Mouse (Mus musculus): ENCODE measurements around the gene B430305J03Rik. TPM values are rescaled to one million over a fixed set of nuclear protein-coding genes. Genes with fewer than 3 reads are reported as not detected.

Gene B430305J03Rik
- polyA plus RNA-seq, 1 experiment from 2014 or later = not detected

- Histone ChIP-seq H3K36me3 (ENCODE audit: control insufficient read depth, insufficient read depth) (no peaks in the 10 kb centered on the region), H3K9ac (replicated peaks; ENCODE audit: low read depth, low read length) (no peak overlapping the region), H3K4me2 (ENCODE audit: low read length) (no peak overlapping the region), H3K9me3 (ENCODE audit: control insufficient read depth, low read length) (no peaks in the 10 kb centered on the region), H3K27me3 (replicated peaks; ENCODE audit: control insufficient read depth, insufficient read depth, low read length) (no peaks in the 10 kb centered on the region), H3K4me1 (replicated peaks; ENCODE audit: control insufficient read depth, insufficient read depth, low read length) (no peaks in the 10 kb centered on the region), H3K27ac (ENCODE audit: low read length) (no peak overlapping the region), H3K4me3 (replicated peaks; ENCODE audit: low read length) (no peak overlapping the region)
- 74% methylated on average over 6 of the region's 6 CpGs for WGBS
- no peak for ATAC-seq
Measured at GRCm38 (mm10) chr3:61321632-61322031, 44.1 kb downstream of the B430305J03Rik start.

DNA sequence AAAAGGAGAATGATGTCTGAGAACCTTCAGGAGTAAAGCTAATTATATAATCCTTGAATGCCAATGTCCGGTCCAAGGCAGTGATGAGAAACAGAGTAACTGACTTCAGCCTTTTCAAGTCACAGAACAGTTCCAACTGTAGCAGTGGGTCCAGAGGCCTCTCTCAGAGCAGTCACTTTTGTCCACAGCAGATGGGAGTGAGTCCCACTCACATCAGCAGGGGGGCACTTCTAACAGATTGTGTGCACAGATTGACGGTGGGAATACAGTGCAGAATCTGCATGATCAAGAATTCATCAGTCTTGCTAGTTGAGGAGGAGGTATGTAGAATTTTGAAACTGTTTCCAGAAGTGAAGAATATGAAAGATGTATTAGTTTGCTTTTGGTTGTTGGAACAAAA, 45.7 kb downstream of the B430305J03Rik start:
- Histone ChIP-seq H3K27me3 (replicated peaks; ENCODE audit: control insufficient read depth, insufficient read depth, low read length) (no peaks in the 10 kb centered on the region), H3K9me3 (ENCODE audit: control insufficient read depth, low read length) (no peaks in the 10 kb centered on the region), H3K36me3 (ENCODE audit: control insufficient read depth, insufficient read depth) (no peaks in the 10 kb centered on the region), H3K4me1 (replicated peaks; ENCODE audit: control insufficient read depth, insufficient read depth, low read length) (no peaks in the 10 kb centered on the region), H3K27ac (ENCODE audit: low read length) (no peak overlapping the region), H3K9ac (replicated peaks; ENCODE audit: low read depth, low read length) (no peak overlapping the region), H3K4me3 (replicated peaks; ENCODE audit: low read length) (no peak overlapping the region), H3K4me2 (ENCODE audit: low read length) (no peak overlapping the region)
- 0 out of 2 replicates have a peak, but pooled peaks have one; percentile 26 for ATAC-seq
- WGBS = 65% methylated on average over 2 of the region's 2 CpGs

DNA sequence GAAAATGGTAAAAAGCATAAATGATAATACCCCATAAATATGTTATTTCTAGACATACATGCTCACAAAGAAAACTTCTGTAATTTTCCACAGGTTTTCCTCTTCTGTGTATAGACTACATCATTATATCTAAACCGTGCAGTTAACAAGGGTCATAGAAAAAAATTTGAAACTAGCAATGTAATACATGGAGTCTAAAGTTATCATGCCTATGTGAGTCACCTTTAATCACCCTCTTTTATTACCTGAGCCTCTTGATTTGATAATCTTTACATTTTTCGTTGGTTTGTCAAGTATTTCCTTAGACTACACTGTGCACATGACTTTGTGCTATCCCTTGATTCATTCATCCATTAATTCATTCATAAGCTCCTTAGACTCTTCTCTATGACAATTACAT, 50.7 kb downstream of the B430305J03Rik start:
- 84% methylated on average over 2 of the region's 2 CpGs for WGBS
- no peaks in the 10 kb centered on the region for H3K27me3 ChIP-seq (replicated peaks; ENCODE audit: control insufficient read depth, insufficient read depth, low read length)
- no peaks in the 10 kb centered on the region for H3K36me3 ChIP-seq (ENCODE audit: control insufficient read depth, insufficient read depth)
- no peak overlapping the region for H3K4me2 ChIP-seq (ENCODE audit: low read length)
- no peak overlapping the region for H3K9ac ChIP-seq (replicated peaks; ENCODE audit: low read depth, low read length)
- H3K9me3 ChIP-seq (ENCODE audit: control insufficient read depth, low read length) = no peaks in the 10 kb centered on the region
- ATAC-seq = no peak
- H3K27ac ChIP-seq (ENCODE audit: low read length) = no peak overlapping the region
- no peaks in the 10 kb centered on the region for H3K4me1 ChIP-seq (replicated peaks; ENCODE audit: control insufficient read depth, insufficient read depth, low read length)
- no peak overlapping the region for H3K4me3 ChIP-seq (replicated peaks; ENCODE audit: low read length)

Other genes with a start within 250 kb of the B430305J03Rik start
- 14.1 and 15.8 TPM in 2 replicates for gene Rap2b, start 4.3 kb downstream of the B430305J03Rik start, polyA plus RNA-seq (2015; fragmentation: Nextera tagmentation; extraction: Ambion mirVana)